Mouse (Mus musculus) liver (tissue): ENCODE measurements around the gene Sem1.
"Not testable (repeated sequence)": the region's sequence is repeated elsewhere in the genome, so short reads cannot be mapped to it uniquely, and the experiment has no call there.

Experiments used
- DNase-seq: peaks from one replicate; pipeline ENCODE4 v3.0.0-alpha.2; 2020; ENCODE audit warnings: mixed read lengths

Gene Sem1

GRCm38 (mm10) chr6:6578304-6579149 is at the start of gene Sem1:
Sem1 (minus strand) TSS chr6:6578663.
- peak; percentile 92 for DNase-seq

- DNase-seq = peak; percentile 18
Observed at GRCm38 (mm10) chr6:6622846-6623749, 44.6 kb upstream of the Sem1 start.

- no peak for DNase-seq
Observed at GRCm38 (mm10) chr6:6603561-6604544, 25.4 kb upstream of the Sem1 start.

- DNase-seq = no peak
Observed at GRCm38 (mm10) chr6:6586313-6586712, 7.8 kb upstream of the Sem1 start.

GRCm38 (mm10) chr6:6581849-6582248 is 3.4 kb upstream of the Sem1 start:
- DNase-seq = no peak

GRCm38 (mm10) chr6:6577741-6578284 is 650 bp downstream of the Sem1 start:
- DNase-seq = no peak

GRCm38 (mm10) chr6:6577291-6577690 is 1.2 kb downstream of the Sem1 start:
- no peak for DNase-seq

GRCm38 (mm10) chr6:6575796-6576195 is 2.7 kb downstream of the Sem1 start:
- DNase-seq = no peak

- no peak for DNase-seq
Observed at GRCm38 (mm10) chr6:6568436-6568835, 10.0 kb downstream of the Sem1 start.

GRCm38 (mm10) chr6:6563691-6564090 is 14.8 kb downstream of the Sem1 start:
- no peak for DNase-seq

GRCm38 (mm10) chr6:6562716-6563115 is 15.7 kb downstream of the Sem1 start:
- no peak for DNase-seq

GRCm38 (mm10) chr6:6557647-6558046 is 20.8 kb downstream of the Sem1 start:
- DNase-seq = no peak

- no peak for DNase-seq
Observed at GRCm38 (mm10) chr6:6552006-6552405, 26.5 kb downstream of the Sem1 start.

- DNase-seq = no peak
Observed at GRCm38 (mm10) chr6:6547997-6548396, 30.5 kb downstream of the Sem1 start.

- DNase-seq = no peak
Observed at GRCm38 (mm10) chr6:6544255-6544645, 34.2 kb downstream of the Sem1 start.

GRCm38 (mm10) chr6:6543606-6544254 is 34.7 kb downstream of the Sem1 start:
- DNase-seq = no peak

- DNase-seq = no peak
Observed at GRCm38 (mm10) chr6:6542133-6542532, 36.3 kb downstream of the Sem1 start.

- DNase-seq = no peak
Observed at GRCm38 (mm10) chr6:6536781-6537466, 41.5 kb downstream of the Sem1 start.

GRCm38 (mm10) chr6:6536359-6536758 is 42.1 kb downstream of the Sem1 start:
- not testable (repeated sequence) for DNase-seq
